Mouse (Mus musculus) hindbrain, embryonic 15.5 days (tissue): ENCODE data around the gene Cd164l2. TPM values are rescaled to one million over a fixed set of nuclear protein-coding genes. Genes with fewer than 3 reads are reported as not detected.

Experiments
- ATAC-seq: fragments of 200-750 bp; cut with Nextera tagmentation; 2 replicates; pipeline ENCODE4 v1.8.0; 2017; ENCODE audit warnings: low read depth, moderate number of reproducible peaks, moderate TSS enrichment; ENCODE audit not compliant: low FRiP score
- H3K27ac ChIP-seq: fragments of 300-500 bp; sonication (generic); replicated peaks from 2 replicates; pipeline ENCODE4 v1.5.1; 2015; ENCODE audit warnings: mild to moderate bottlenecking, inconsistent platforms
- H3K27me3 ChIP-seq: fragments of 300-500 bp; sonication (generic); 2 replicates; pipeline ENCODE4 v1.6.1; 2015; ENCODE audit warnings: control low read depth, inconsistent platforms
- H3K36me3 ChIP-seq: fragments of 300-500 bp; sonication (generic); 2 replicates; pipeline ENCODE4 v1.6.1; 2015; ENCODE audit warnings: control low read depth, inconsistent platforms
- H3K4me1 ChIP-seq: fragments of 300-500 bp; sonication (generic); replicated peaks from 2 replicates; pipeline ENCODE4 v1.6.1; 2015; ENCODE audit warnings: control low read depth, inconsistent platforms
- H3K4me2 ChIP-seq: fragments of 300-500 bp; sonication (generic); 2 replicates; pipeline ENCODE4 v1.6.1; 2015; ENCODE audit warnings: moderate library complexity, mild to moderate bottlenecking, inconsistent platforms
- H3K4me3 ChIP-seq: fragments of 300-500 bp; sonication (generic); 2 replicates; pipeline ENCODE4 v1.5.1; 2015; ENCODE audit warnings: mild to moderate bottlenecking, inconsistent platforms
- H3K9ac ChIP-seq: fragments of 300-500 bp; sonication (generic); 2 replicates; pipeline ENCODE4 v1.6.1; 2015; ENCODE audit warnings: inconsistent platforms
- H3K9me3 ChIP-seq: fragments of 300-500 bp; sonication (generic); 2 replicates; pipeline ENCODE4 v1.6.1; 2016; ENCODE audit warnings: control low read depth, inconsistent platforms
- WGBS: fragments of 180-500 bp; shearing (Covaris S2); methylation state at CpG from one replicate; pipeline ENCODE4 v1.1.7; 2015; 5-methylcytosine and 5-hydroxymethylcytosine counted together
- polyA plus RNA-seq: library from polyadenylated mRNA; unstranded; fragments of >200 nt; fragmentation: Nextera tagmentation; extraction: Ambion mirVana; gene quantifications from 2 replicates; pipeline ENCODE4 v1.2.1, GENCODE M21; 2015

The Cd164l2 gene
- polyA plus RNA-seq, 1 experiment from 2014 or later, result 4.5 TPM

DNA sequence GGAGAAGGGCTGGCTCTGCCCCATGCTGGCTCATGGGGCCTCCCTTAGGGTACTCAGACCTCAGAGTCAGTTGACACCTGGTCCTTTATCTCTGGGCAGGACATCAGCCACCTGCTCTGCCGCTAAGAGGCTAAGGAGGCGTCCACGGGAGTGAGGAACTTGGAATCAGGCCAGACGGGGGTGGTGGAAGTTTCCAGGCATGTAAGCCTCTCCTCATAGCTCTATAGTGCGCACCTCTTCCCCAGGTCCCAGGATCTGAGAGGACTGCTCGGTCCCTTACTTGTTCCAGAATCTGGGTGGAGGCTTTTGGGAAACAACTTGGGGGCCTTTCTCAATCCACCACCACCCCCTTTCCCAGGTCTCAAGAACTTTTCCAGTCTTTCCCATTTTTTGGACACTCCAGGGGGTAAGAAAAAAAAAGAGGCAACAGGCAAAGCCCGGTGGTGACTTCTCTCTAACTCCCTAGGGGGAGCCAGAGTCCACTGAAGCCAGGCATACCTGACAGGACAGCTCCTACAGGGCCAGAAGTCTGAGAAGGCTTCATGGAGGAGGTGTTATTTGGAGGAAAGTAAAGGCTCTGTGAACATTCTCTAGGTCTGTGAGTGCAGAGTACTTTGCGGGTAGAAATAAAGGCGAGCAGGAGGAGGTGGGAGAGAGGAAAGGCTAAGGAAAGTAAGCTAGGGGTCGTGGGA, 21.5 kb downstream of the Cd164l2 start:
- no peak overlapping the region for H3K27ac ChIP-seq
- H3K9ac ChIP-seq, result no peak overlapping the region
- WGBS, result 42% methylated on average over 10 of the region's 10 CpGs
- H3K36me3 ChIP-seq, result no peaks in the 10 kb centered on the region
- no peak for ATAC-seq
- no peaks in the 10 kb centered on the region for H3K4me1 ChIP-seq
- H3K27me3 ChIP-seq, result no peaks in the 10 kb centered on the region
- H3K4me2 ChIP-seq, result no peak overlapping the region
- H3K9me3 ChIP-seq, result no peaks in the 10 kb centered on the region
- no peak overlapping the region for H3K4me3 ChIP-seq

DNA sequence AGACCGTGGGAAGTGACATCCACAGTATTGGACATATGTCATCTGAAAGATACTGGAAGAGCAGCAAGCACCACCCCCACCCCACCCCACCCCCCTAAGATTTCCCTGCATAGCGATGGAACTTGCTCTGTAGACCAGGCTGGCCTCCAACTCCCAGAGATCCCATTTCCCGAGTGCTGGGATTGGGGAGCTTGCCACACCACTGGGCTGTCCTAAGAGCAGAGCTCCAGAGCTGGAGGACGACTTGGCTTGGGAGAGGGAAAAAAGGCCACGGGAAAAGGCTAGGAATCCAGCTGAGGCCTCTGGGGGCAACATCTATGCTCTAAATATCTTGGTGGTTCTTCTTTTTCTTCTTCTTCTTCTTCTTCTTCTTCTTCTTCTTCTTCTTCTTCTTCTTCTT, 22.8 kb downstream of the Cd164l2 start:
- no peak for ATAC-seq
- H3K4me3 ChIP-seq, result no peak overlapping the region
- no peak overlapping the region for H3K4me2 ChIP-seq
- H3K27me3 ChIP-seq, result 0 out of 2 replicates have a peak, but pooled peaks cover 7% of the 10 kb centered on the region
- 60% methylated on average over 5 of the region's 5 CpGs for WGBS
- H3K27ac ChIP-seq, result no peak overlapping the region
- no peak overlapping the region for H3K9ac ChIP-seq
- H3K9me3 ChIP-seq, result no peaks in the 10 kb centered on the region
- no peaks in the 10 kb centered on the region for H3K36me3 ChIP-seq
- H3K4me1 ChIP-seq, result no peaks in the 10 kb centered on the region

DNA sequence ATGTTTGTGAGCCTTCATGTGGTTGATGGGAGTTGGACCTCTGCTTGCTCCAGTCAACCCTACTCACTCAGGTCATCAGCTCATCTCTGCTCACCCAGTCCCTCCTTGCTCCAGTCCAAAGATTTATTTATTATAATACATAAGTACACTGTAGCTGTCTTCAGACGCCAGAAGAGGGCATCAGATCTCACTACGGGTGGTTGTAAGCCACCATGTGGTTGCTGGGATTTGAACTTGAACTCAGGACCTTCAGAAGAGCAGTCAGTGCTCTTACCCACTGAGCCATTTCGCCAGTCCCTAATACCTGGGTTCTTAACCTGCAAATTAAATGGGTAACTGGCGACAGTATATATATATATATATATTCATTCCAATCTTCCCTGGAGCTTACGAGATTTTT, 23.5 kb downstream of the Cd164l2 start:
- Histone ChIP-seq H3K27me3 (0 out of 2 replicates have a peak, but pooled peaks cover 10% of the 10 kb centered on the region), H3K36me3 (no peaks in the 10 kb centered on the region), H3K9ac (no peak overlapping the region), H3K27ac (no peak overlapping the region), H3K4me2 (no peak overlapping the region), H3K4me1 (no peaks in the 10 kb centered on the region), H3K4me3 (no peak overlapping the region), H3K9me3 (no peaks in the 10 kb centered on the region)
- 84% methylated on average over 5 of the region's 5 CpGs for WGBS
- no peak for ATAC-seq

DNA sequence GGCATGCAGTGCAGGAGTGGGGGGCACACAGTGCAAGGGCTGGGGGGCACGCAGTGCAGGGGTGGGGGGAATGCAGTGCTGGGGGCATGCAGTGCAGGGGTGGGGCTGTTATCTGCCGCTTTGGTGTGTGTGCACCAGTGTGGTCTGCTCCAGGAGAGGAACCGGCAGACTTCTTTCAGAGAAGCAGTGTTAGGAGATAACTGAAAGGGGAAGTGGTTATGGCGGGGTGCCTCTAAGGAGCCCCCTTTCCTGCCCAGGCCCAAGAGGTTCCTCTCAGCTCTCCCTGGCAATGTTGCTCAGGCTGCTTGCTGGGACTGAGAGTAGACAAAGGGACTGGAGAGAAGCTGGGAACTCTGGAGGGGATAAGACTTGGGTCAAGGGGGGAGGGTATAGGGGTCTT, 26.0 kb downstream of the Cd164l2 start:
- H3K27ac ChIP-seq, result no peak overlapping the region
- no peak for ATAC-seq
- H3K4me1 ChIP-seq, result peaks cover 10% of the 10 kb centered on the region
- H3K9ac ChIP-seq, result no peak overlapping the region
- no peaks in the 10 kb centered on the region for H3K9me3 ChIP-seq
- peaks cover 34% of the 10 kb centered on the region for H3K27me3 ChIP-seq
- no peaks in the 10 kb centered on the region for H3K36me3 ChIP-seq
- H3K4me2 ChIP-seq, result no peak overlapping the region
- H3K4me3 ChIP-seq, result no peak overlapping the region
- 86% methylated on average over 4 of the region's 4 CpGs for WGBS

DNA sequence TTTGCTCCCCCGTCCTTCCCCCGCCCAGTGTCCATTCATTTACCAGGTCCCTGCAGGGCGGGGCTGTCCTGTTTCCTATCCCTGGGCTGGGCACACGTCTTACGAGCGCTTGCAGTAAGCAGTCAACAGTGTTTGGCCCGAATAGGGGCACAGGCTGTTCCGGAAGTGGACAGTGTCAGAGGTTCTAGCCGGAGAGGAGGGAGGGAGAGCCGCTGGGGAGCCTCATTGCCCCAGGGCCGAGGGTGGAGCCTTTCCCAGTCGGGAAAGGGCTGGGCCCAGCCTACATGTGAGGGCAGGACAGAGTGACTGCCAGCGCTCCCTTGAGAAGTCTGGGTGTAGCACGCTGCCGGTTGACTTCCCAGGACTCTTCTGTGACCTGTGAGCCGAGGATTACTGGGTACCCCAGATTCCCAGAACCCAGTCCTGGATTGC, 28.6 kb downstream of the Cd164l2 start, which contains the start of gene Map3k6:
Gene Map3k6 (plus strand): TSS at position 329 of the 432 bp plus-strand sequence.
- Histone ChIP-seq H3K4me1 (peaks cover 10% of the 10 kb centered on the region), H3K9ac (peak within 1 kb of the TSS; percentile 47), H3K9me3 (no peaks in the 10 kb centered on the region), H3K27ac (peak within 1 kb of the TSS; percentile 36; the same call in 1 of the 2 replicates), H3K4me2 (peak within 1 kb of the TSS; percentile 81), H3K27me3 (peaks cover 51% of the 10 kb centered on the region), H3K36me3 (no peaks in the 10 kb centered on the region), H3K4me3 (peak within 1 kb of the TSS; percentile 55)
- ATAC-seq, result peak; percentile 27
- WGBS, result 5% methylated on average over 16 of the region's 16 CpGs

DNA sequence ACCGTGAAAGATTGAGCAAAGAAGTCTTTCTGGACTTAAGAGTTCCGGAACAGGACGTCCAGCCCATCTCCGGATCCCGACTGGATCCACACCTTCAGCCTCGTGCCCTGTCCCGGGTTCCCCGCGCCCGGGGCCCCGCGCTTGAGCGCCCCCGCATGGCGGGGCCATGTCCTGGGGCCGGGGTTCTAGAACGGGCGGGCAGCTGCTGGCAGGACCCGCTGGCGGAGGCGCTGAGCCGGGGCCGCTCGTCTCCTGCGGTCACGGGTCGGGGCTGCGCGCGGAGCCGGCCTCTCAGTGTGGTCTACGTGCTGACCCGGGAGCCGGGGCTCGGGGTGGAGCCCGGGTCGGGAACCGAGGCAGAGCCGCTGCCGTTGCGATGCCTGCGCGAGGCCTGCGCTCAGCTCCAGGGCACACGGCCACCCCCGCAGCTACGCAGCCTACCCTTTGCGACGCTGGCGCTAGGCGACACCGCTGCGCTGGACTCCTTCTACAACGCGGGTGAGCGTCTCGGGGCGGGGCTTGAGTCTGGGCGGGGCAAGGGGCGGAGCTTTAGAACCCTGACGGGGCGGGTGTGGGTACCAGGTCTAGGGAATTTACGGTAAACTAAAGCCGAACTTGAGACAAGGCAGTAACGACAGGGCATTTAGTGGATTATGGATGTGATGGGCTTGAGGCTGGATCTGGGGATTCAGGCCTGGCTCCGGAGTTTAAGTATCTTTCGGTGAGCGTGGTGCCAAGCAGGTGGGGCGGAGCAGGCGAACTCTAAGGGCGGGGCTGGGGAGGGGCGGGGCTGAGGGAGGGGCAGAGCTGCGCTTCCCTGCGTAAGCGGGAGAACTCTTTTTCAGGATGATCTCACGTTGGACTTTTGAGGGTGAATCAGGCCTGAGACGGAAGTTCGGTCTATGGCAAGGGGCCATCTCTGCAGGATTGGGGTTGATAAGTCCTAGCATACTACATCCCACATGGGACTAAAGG, 29.3 kb downstream of the Cd164l2 start:
- H3K4me2 ChIP-seq, result peak overlapping the region; percentile 81
- peak overlapping the region; percentile 47 for H3K9ac ChIP-seq
- WGBS, result under 1% methylated on average over 78 of the region's 78 CpGs
- peaks cover 56% of the 10 kb centered on the region for H3K27me3 ChIP-seq
- peaks cover 10% of the 10 kb centered on the region for H3K4me1 ChIP-seq
- ATAC-seq, result peak; percentile 90
- no peaks in the 10 kb centered on the region for H3K36me3 ChIP-seq
- peak overlapping the region; percentile 55 for H3K4me3 ChIP-seq
- H3K9me3 ChIP-seq, result no peaks in the 10 kb centered on the region
- peak overlapping the region; percentile 36; the same call in 1 of the 2 replicates for H3K27ac ChIP-seq

DNA sequence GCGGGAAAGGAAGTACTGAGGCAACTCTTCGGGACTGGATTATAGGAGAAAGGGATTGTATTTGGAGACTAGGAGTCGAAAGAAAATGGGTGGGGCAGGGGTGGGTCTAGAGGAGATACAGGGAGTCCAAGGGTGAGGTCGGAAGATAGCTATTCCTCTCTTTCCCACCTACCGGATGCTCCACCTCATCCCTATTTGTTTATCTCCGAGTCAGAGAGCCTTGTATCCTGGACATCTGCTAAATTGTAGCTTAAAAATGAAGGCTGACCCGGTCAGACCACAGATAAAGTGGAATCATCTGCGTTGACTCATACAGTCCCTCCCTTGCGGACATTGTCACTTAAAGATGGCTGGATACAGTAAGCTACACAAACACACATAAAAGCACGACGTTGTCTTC, 30.0 kb downstream of the Cd164l2 start:
- Histone ChIP-seq H3K4me3 (peak overlapping the region; percentile 55), H3K9ac (no peak overlapping the region), H3K4me1 (peaks cover 10% of the 10 kb centered on the region), H3K27me3 (peaks cover 63% of the 10 kb centered on the region), H3K4me2 (peak overlapping the region; percentile 81), H3K36me3 (no peaks in the 10 kb centered on the region), H3K27ac (no peak overlapping the region), H3K9me3 (no peaks in the 10 kb centered on the region)
- ATAC-seq, result no peak
- 38% methylated on average over 11 of the region's 11 CpGs for WGBS

DNA sequence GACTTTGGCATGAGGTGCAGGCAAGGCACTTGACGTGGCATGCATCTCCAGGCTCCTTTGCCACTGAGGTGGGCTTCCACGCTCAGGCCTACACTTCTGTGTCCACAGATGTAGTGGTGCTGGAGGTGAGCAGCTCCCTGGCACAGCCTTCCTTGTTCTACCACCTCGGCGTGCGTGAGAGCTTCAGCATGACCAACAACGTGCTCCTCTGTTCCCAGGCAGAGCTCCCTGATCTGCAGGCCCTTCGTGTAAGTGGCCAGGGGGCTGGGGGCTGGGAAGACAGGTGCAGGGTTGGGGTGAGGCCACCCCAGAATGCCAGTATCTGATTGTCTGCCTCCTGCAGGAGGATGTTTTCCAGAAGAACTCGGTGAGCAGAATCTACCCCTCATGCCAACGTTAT, 30.8 kb downstream of the Cd164l2 start:
- H3K27me3 ChIP-seq, result peaks cover 71% of the 10 kb centered on the region
- no peak overlapping the region for H3K9ac ChIP-seq
- H3K36me3 ChIP-seq, result no peaks in the 10 kb centered on the region
- WGBS, result 50% methylated on average over 9 of the region's 9 CpGs
- H3K4me2 ChIP-seq, result no peak overlapping the region
- H3K4me1 ChIP-seq, result peaks cover 10% of the 10 kb centered on the region
- no peak for ATAC-seq
- H3K9me3 ChIP-seq, result no peaks in the 10 kb centered on the region
- H3K27ac ChIP-seq, result no peak overlapping the region
- no peak overlapping the region for H3K4me3 ChIP-seq

DNA sequence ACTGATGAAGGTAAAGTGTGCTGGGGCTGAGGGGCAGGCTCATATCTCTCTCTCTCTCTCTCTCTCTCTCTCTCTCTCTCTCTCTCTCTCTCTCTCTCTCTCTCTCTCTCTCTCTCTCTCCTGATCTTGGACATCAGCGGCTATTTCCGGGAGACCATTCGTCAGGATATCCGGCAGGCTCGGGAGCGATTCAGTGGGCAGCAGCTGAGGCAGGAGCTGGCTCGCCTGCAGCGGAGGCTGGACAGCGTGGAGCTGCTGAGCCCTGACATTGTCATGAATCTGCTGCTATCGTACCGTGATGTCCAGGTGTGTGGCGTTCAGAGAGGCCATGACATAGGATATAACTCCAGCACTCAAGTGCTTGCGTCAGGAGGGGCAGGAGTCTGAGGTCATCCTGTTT, 31.6 kb downstream of the Cd164l2 start:
- peaks cover 10% of the 10 kb centered on the region for H3K4me1 ChIP-seq
- 47% methylated on average over 11 of the region's 13 CpGs for WGBS
- peaks cover 76% of the 10 kb centered on the region for H3K27me3 ChIP-seq
- H3K27ac ChIP-seq, result no peak overlapping the region
- no peak overlapping the region for H3K4me3 ChIP-seq
- H3K9me3 ChIP-seq, result no peaks in the 10 kb centered on the region
- ATAC-seq, result no peak
- no peak overlapping the region for H3K4me2 ChIP-seq
- H3K36me3 ChIP-seq, result no peaks in the 10 kb centered on the region
- H3K9ac ChIP-seq, result no peak overlapping the region

DNA sequence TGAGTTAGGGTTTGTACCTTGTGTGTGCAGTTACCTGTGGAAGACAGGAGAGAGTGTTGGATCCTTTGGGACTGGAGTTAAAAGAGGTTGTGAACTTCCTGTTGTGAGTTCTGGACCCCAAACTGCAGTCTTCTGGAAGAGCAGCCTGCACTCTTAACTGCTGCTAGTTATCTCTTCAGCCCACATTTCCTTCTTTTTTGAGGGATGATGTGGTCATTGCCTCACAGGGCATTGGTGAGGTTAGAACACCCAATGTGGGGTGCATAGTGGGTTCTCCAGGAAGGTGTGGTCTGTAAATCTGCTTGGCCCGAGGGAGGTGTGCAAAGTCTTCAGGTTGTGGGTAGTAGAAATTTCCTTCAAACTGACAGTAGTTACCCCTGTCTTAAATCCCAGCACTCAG, 32.4 kb downstream of the Cd164l2 start:
- Histone ChIP-seq H3K4me1 (peaks cover 10% of the 10 kb centered on the region), H3K4me2 (no peak overlapping the region), H3K27me3 (peaks cover 77% of the 10 kb centered on the region), H3K4me3 (no peak overlapping the region), H3K27ac (no peak overlapping the region), H3K9me3 (no peaks in the 10 kb centered on the region), H3K36me3 (no peaks in the 10 kb centered on the region), H3K9ac (no peak overlapping the region)
- no peak for ATAC-seq
- WGBS, result 78% methylated on average over 1 of the region's 1 CpGs

DNA sequence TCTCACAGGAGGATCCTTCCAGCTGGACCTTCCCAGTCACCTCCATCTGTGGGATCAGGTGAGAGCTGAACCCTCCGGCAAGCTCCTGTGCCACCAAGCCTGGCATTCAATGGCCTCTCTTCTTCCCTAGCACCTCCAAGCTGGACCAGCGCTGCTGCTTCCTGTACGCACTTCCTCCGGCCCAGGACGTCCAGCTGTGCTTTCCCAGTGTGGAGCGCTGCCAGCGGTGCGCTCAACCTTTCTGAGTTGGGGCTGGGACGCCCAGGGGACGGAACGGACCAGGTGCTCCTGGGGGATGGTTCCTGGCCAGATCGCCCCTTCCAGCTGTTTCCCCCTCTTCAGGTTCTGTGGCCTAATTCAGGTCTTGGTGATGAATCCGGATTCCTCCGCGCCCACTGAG, 35.1 kb downstream of the Cd164l2 start:
- H3K27me3 ChIP-seq, result peaks cover 80% of the 10 kb centered on the region
- no peak overlapping the region for H3K9ac ChIP-seq
- no peaks in the 10 kb centered on the region for H3K36me3 ChIP-seq
- H3K27ac ChIP-seq, result no peak overlapping the region
- no peaks in the 10 kb centered on the region for H3K9me3 ChIP-seq
- H3K4me2 ChIP-seq, result no peak overlapping the region
- H3K4me3 ChIP-seq, result no peak overlapping the region
- peaks cover 8% of the 10 kb centered on the region for H3K4me1 ChIP-seq
- WGBS, result 31% methylated on average over 15 of the region's 15 CpGs
- ATAC-seq, result no peak
